Mouse (Mus musculus) thymus, adult 18-20 months (tissue): ENCODE measurements around the gene Cadm2.

Source experiments
- DNase-seq, 2 experiments: peaks; one replicate each; pipeline ENCODE4 v3.0.0; 2022; ENCODE audit warnings: mixed read lengths in 2 of 2

Gene Cadm2

DNA sequence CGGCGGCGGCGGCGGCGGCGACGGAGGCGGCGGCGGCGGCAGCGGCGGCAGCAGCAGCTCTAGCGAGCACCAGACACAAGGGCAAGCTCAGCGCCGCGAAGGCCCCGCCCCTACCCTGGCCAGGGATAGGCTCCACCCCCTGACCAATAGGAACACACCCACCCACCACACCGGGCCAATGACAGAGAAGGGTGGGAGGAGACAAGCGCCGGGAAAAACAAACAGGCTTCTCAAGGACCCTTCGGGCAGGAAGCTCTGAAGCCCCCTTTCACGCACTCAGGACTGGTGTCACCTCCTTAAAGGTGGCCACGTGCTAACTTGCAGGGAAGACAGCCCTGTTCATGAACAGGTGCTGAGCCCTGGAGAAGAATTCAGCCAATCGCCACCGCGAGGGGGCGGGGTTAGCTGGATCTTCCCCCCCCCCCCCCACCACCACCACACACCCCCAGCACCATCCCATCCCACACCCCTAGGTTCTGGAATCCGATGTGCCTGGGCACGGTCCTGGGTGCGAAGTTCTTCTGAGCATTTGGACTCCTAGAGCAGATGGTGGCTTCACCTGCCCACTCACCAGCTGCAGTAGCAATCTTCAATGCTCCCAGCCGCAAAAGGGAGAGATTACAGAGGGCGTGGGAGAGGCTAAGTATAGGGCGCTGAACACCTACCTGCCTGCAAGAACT, at the start of gene Cadm2:
TSS of gene Cadm2 (minus strand) at position 83 of the 680 bp plus-strand sequence.
- DNase-seq, result peak; percentile 41 to 47

DNA sequence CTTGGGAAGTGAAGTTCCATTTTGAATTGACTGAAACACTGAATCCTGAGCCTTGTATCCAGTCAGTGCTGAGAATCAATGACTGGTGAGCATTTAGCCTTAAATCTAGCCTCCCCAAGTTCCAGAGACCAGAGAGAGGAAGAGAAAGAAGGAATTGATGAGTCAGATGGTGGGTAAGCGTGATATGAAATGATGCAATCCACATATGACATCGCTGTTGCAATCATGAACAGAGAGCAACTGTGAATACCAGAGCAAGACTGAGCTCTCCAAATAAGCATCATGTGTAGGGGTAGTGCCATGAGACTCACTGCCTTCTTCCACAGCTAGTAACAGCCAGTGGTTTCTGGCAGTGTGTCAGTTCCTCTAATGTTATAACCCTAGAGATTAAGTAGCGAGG, 26.2 kb upstream of the Cadm2 start:
- DNase-seq, result no peak

DNA sequence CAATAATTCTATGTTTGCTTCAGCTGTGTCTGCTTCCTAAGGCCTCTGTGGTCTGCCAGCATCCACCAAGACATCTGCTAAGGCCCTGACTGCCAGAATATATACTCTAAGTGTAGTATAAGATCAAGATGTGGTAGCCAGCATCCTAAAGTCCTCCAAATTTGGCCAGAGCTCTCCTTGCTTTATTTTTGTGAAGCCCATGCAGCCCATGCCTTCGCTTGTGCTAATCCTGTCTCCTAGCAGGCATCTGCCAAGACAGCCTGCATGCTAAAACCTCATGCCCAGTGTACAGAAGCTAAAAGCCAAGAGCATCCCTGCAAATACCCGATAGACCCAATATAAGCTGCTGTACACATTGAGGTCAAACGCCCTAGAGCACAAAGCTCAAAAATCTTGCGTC, 22.9 kb upstream of the Cadm2 start:
- no peak for DNase-seq

DNA sequence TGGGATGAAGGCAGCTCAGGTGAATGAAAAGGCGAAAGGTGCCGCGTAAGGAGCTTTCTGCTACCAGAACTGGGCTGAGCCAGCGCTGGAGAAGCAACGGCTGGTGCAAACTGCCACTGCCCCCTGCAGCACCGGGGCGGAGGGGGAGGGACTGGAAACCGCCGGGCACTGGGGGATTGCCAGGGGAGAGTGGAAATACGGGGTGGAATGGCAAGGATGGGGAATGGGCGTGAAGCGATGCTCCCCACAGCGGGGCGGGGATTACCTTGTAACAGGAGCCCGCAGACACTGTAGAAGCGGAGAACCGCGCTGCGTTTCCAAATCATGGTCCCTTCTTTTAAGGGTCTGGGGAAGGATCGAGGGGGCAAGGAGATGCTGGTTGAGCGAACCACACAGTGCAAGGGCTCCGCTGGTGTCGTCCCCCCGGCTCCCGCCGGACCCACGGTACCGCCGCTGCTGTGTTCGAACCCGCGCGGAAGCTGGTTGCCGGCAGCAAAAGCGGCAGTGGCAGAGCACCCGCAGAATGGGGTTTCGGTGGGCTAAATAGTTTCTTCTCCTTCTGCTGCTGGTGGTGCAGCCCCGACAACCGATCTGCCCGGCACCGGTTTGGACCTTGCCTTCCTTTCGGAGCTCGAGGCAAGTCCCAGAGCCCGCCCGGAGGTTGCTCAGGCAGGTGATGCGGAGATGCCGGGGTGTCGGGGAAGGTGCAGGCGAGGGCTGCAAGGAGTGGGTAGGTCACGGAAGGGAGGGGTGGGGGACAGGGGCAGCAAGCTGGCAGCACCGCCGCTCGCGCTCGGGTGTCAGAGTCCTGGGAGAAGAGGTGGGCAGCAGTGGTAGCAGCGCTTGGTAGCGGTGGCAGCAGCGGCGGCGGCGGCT, 564 bp downstream of the Cadm2 start:
- DNase-seq, result no peak

DNA sequence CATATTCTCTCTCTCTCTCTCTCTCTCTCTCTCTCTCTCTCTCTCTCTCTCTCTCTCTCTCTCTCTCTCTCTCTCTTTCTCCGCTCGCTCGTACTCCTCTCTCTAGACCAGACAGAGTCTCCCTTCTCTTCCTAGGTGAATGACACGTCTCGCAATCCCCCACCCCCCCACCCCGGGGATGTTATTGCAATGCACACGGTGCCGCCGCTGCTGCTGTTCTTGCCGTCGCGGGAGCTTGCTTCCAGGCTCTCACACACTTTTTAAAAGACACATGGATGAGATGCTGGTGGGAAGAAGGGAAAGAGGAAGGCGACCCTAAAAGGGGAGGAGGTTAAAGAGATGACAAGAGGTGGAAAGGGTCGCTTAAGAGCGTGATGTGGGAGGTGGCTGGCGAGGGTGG, 1.3 kb downstream of the Cadm2 start:
- no peak for DNase-seq

DNA sequence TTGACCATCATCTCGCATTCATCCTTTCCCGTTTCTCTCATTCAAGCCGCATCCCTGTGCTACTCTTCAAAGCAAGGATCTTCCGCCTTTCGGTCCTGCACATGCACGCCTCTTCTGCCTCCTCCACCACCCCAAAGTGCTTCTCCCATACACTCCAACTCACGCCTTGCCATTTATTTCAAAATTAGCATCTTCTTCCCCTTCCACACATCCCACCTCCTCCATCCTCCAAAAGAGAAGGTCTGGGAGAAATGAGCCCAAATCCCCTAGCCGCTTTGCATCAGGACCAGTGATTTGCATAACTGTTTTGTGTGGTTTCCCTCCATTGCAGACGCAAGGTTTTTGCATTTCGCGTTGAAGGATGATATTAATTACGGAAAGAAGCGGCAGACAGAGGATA, 1.9 kb downstream of the Cadm2 start:
- DNase-seq, result no peak

DNA sequence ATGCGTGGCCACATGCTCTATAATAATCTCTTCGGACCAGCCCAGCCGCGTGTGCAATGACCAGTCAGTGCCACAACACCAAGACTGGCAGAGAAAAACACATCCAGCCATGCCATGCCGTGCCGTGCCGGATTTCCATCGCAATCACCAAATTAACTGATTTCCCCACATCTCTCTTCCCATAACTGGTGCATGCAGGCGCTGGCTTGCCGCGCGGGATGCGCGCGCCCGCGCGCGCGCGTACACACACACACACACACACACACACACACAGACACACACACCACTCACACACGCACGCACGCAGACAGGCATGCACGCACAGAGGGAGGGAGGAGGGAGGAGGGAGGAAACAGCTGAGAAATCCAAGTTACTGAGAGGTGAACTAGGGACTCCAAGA, 2.9 kb downstream of the Cadm2 start:
- DNase-seq, result no peak

DNA sequence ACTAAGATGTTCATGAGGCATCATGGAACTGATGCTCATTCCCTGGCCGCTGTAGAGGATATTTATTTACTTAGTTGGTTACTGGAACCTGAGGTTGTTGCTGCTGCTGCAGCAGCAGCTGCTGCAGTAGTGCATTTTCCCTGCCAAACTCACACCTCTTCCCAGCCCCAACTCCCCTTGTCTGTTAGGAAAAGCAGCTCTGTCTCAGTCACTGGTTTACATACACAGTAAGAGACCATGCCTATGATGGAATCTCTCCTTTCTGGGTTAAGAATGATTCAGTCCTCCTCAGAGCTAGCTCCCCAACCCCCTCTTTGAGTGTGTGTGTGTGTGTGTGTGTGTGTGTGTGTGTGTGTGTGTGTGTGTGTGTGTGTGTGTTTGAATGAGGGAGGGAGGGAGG, 3.5 kb downstream of the Cadm2 start:
- DNase-seq, result no peak

DNA sequence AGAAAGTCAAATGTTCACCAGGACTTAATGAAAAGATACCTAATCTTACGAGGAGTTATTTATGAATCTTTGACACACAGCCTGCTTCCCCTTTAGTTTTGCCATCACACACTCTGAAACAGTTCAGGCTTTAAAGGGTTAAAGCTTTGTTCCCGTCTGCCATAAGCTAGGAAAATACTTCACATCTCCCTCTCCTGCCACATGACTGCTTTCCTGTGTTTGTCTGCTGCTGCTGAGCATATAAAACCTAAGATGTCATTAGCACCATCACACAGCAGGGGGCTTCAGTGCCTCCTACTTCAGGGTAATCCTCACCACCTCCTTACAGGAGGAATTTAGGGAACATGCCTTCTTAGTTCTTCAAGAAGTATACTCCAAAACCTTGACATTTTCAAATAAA, 6.8 kb downstream of the Cadm2 start:
- DNase-seq, result no peak

DNA sequence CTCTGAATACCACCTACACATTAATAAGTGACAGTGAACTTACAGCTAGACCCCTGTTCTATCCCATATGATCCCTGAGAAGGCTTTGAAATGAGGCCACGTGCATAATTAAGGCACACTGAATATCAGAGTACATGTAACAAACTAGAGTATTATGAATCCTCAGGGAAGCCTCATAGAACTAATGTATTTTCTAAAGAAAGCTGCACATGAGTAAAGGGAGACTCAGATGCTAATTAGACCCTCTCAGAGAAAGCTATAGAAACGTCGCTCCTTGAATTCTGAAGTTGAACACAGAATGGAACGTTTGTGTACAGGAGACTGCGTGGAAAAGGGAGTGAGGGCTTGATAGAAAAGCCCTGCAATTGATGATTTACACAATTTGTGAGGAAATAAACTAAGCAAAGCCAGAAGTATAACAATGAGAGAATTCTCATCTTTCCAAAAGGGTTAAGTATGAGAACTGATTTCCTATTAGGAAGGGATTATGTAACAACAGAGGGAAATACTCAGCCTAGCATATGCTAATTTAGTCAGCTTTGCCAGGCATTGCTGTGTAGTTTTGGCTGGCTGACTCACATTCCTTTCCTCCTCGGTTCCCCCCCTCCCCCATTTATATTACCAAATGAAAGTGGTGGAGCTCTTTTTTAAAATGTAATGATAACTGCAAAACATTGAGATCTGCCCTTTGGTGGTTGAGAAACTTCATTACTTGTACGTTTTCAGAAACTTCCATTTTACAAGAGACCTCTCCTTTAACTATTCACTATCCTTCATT, 9.6 kb downstream of the Cadm2 start:
- no peak for DNase-seq

DNA sequence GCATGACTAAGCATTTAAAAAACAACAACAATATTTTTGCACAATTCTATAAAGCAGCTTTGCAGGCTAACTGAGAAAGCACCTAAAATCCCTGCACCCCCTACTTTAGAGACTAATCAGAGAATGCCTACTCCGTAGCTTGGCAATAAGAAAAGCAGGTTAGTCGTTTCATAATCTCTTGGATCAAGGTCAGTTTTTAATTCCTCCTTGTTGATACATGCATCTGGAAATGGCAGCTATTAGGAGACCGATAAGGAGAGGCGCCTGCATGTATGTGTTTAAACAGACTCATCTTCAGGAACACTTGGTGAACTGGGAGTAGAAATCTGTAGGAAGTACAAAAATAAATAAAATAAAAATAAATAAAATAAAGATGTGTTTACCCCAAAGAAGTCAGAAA, 11.6 kb downstream of the Cadm2 start:
- no peak for DNase-seq

DNA sequence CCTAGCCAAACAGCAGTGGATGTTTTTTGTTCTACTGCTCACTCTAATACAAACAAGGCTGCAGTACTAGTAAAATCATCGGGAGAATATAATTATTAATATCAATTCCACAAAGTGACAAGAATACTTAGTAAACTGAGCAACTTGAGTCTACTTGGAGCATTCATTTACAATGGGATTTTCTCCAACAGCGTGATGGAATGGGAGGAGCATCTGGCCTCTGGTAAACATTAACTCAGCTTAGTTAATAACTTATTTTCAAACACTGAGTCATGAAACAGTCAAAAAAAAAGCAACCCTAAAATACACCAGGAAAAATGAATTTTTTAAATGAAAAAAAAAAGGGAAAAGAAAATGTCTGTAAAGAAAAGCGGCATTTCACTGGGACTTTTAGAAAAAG, 12.2 kb downstream of the Cadm2 start:
- DNase-seq, result no peak

DNA sequence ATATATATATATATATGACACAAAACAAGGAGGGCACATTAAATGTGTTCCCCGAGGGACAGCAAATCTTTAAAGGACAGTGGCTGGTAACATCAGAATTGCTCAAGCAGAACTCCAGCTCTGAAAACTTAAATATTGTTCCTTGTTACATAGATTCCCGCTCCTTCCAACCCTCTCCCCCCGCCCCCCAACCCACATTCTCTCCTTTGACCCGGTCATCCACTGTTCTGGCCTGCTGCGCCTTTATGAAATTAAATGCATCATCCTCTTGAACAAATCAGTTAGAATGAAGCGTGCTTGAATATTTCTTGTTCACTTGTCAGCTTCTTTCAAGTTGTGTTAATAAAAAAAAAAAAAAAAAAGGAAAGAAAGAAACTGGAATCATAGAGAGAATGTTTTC, 15.0 kb downstream of the Cadm2 start:
- DNase-seq, result no peak

DNA sequence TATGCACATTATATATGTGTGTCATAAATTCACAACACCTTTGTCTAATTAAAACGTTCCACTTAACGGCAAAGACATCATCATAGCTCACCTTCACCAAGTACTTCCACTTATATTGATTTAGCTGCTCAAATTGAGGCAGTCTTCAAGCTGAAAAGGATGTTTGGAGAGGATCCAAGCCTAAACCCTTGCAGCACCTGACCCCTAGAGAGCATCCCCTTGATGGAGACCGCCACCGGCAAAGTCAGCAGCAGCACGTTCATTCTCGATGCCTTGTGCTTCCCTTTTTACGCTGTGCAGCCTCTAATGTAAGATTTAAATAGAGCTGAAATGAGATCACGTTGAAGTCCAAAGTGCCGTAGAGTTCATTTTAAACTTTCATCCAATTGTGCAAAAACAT, 20.7 kb downstream of the Cadm2 start:
- DNase-seq, result no peak

DNA sequence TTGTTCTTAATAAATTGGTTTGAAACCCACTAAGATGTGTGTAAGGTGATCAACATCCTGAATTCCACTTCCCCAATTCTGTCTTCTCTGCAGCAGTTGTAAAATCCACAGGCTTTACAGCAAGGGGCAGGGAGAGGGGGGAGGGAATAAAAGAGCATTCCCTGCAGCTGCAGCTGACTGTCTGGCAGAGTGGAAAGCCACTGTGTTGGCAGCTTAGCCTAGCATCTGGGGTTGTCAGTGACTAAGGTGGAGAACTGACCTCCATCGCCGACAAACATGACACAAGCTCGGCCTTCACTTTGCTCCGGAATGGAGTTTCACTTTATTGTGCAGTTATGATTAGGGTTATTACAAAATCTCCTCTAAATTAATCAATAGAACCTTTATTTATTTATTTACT, 21.9 kb downstream of the Cadm2 start:
- no peak for DNase-seq

DNA sequence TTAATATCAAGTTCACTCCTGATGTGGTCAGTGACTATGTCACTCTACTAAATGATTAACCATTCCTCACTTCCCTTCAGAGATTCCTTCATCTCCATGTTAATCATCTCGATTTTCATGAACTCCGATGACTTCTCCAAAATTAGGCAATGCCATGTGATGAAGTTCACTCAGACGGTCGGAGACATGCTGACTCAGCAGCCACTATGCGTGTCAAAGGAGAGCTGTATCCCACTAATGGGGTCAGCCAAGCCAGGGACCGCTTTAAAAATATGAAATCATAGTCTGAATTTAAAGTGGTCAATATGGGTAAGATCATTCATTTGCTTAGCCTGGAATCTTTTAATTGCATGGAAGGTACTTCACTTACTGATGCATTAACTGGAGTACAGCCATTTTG, 29.7 kb downstream of the Cadm2 start:
- DNase-seq, result no peak

DNA sequence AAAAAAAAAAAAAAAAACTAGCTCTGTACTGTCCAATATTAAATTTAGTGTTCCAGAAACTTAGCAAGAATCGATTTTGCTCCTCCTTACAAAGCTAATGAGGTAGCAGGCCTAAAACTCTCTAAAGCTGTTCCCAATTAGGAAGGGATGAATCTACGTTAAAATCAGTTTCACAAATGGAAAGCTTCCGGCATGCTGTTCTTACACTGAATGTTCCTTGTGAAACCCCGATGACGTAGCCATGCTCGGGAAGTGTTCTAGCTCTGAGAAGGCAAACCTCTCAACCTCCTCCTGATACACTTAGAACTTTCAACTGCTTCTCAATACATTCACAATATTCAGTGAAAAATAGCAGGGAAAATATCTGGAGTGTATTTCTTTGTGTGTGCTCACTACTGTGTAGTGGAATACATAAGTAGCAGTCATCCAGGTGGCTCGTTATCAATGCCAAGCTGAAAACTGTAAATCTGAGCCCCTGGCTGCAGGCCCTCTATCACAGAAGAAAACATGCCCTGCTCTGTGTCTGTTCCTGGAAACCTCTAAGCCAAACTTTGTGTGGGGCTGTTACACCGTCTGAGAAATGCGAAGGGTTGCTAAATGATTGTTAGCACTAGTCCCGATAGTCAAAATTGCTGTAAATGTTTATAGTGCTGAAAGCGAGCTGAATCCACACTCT, 41.7 kb downstream of the Cadm2 start:
- no peak for DNase-seq

DNA sequence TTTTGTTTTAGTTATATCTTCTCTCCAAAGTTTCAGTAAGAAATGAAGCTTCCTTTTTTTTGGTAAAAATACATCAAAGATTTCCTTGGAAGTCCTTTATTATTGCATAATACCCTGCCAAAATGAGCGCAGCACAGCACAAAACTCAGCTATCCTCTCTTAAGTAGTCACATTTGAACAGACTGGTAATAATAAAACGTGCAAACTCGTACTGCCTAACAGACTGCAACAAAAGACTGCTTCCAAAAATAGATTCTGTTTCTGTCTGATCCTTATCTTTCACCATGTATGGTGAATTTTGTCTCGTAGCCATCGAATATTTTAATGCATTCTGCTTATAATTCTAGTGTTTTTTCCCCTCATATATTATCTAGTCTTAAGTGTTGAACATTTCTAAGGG, 45.2 kb downstream of the Cadm2 start:
- no peak for DNase-seq

DNA sequence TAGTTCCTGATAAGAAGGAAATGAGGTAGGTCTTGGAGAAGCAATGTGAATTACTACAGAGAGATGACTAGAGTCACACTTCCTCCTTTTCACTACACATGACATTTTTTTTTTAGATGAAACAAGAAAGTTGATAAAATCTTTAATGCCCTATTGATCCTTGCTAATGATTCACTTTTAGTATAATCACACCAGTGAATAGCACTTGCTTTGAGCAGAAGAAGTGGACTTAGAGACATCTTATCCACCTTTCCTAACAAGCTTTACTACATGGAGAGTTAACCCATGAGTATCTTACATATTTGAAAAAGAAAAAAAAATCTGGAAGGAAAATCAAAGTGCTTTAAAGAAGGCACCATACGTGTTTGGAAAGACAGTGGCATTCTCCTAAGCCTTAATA, 93.7 kb downstream of the Cadm2 start:
- no peak for DNase-seq

DNA sequence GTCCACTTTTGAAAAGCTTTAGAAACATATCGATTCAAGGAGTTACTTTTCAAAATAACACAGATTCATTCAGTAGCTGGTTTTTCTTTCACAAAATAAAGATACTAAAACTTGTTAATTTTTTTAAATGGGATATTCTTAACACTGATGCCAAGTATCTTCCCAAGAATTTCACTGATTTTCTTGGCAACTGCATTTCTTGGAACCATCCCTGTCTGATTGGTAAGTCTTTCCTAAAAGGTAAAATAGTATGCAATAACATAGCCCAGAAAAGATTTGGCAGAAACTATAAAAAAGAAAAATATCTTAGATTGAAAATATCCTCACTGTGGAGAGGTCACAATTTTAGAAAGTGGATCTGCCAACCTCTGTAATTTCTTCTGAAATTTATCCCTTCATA, 95.8 kb downstream of the Cadm2 start:
- no peak for DNase-seq

DNA sequence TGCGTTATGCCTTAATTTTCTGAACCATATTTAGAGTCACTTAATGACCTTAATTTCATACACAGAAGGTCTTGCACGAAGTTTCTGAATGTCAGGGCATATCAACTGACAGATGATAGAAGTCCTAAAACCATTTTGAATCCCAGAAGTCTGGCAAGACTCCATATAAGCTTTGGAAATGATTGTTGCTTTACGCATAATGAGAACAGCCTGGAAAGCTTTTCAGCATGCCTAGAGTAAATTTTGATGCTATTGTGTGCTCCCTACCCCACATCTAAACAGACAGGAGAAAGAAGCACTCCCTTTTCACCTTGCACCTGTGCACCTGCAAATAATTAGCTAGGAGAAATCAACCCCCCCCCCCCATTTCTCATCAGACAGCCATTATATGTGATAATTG, 102.4 kb downstream of the Cadm2 start:
- DNase-seq, result no peak

DNA sequence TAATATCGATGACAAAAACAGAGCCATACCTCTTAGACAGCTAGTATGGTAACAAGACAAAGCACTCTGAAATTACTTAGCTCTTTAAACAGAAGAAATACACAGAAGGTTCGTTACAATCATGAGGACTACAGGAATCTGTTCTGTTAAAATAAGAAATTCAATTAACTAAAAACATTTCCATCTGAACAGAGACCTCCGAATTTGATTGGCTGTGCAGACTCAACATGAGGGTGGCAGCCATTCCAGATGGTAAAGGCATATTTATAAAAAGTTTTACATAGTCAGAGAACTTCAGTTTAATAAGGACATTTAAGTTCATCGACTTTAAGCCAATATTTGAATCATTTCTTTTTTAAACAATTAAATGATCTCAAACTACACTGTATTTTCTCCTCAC, 105.2 kb downstream of the Cadm2 start:
- no peak for DNase-seq

DNA sequence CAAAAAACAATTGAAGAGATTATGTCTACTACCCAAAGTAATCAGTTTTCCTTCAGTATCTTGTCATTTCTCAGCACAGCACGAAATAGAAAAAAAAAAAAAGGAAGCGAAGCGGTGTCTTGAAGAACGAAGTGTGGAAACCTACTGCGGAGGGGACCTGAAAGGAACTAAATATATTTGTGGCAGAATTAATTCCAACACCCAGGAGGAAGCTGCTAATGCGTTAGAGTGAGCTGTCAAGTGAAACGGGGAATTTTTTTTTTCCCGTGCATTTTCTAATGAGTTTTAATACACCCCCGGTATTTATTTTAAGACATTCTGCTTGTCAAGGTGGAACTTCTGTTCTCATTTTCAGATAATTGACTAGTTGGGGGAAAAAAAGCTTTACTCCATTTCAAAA, 111.6 kb downstream of the Cadm2 start:
- DNase-seq, result no peak
